Mouse (Mus musculus) ES-E14 (cell line): ENCODE results near the gene Nr4a1. TPM values are rescaled to one million over a fixed set of nuclear protein-coding genes. Genes with fewer than 3 reads are reported as not detected.
A peak's percentile ranks its signal among the peaks of the same experiment; 100 is the strongest.

ENCODE experiments used
- DNase-seq: peaks from one replicate; pipeline ENCODE4 v3.0.0-alpha.2; 2013; ENCODE audit warnings: low read depth, low spot score
- H3K27ac ChIP-seq: 2 replicates; pipeline ENCODE4 v1.5.1; 2012; ENCODE audit warnings: low read depth, mild to moderate bottlenecking, low read length, moderate library complexity, mixed read lengths; ENCODE audit not compliant: poor library complexity, insufficient read depth, severe bottlenecking
- H3K36me3 ChIP-seq: 2 replicates; pipeline ENCODE4 v1.6.1; 2012; ENCODE audit warnings: mild to moderate bottlenecking, low read length, moderate library complexity, mixed read lengths; ENCODE audit not compliant: control insufficient read depth, poor library complexity, insufficient read depth, severe bottlenecking
- H3K4me1 ChIP-seq, 2 experiments: fragments of 150-350 bp in 1 of 2; sonication (generic) in 1 of 2; 2 replicates each; pipeline ENCODE4 v1.6.1; 2012; ENCODE audit warnings: low read length in 2 of 2, mild to moderate bottlenecking in 1 of 2, mixed read lengths in 1 of 2; ENCODE audit not compliant: control insufficient read depth in 2 of 2, insufficient read depth in 2 of 2, poor library complexity in 1 of 2
- H3K4me3 ChIP-seq, 2 experiments: fragments of 150-350 bp in 1 of 2; sonication (generic) in 1 of 2; 2 replicates each; pipeline ENCODE4 v1.5.1; 2012; ENCODE audit warnings: low read length in 2 of 2, low read depth in 1 of 2, mild to moderate bottlenecking in 1 of 2, mixed read lengths in 1 of 2; ENCODE audit not compliant: insufficient read depth in 1 of 2, poor library complexity in 1 of 2, severe bottlenecking in 1 of 2
- H3K9ac ChIP-seq: 2 replicates; pipeline ENCODE4 v1.6.1; 2012; ENCODE audit warnings: low read depth, mild to moderate bottlenecking, low read length, mixed read lengths; ENCODE audit not compliant: poor library complexity, insufficient read depth, severe bottlenecking
- H3K9me3 ChIP-seq: fragments of 150-350 bp; sonication (generic); 2 replicates; pipeline ENCODE4 v1.6.1; 2012; ENCODE audit warnings: low read depth, mild to moderate bottlenecking, low read length; ENCODE audit not compliant: control insufficient read depth, insufficient read depth
- CHD2 ChIP-seq: IDR thresholded peaks from 2 replicates; pipeline ENCODE4 v1.6.1; 2014; ENCODE audit warnings: mild to moderate bottlenecking, low read depth, low read length, inconsistent platforms
- HCFC1 ChIP-seq: IDR thresholded peaks from 2 replicates; pipeline ENCODE4 v1.6.1; 2012; ENCODE audit warnings: low read length, inconsistent platforms, borderline replicate concordance; ENCODE audit not compliant: insufficient read depth
- MAFK ChIP-seq: IDR thresholded peaks from 2 replicates; pipeline ENCODE4 v1.6.1; 2014; ENCODE audit warnings: mild to moderate bottlenecking, low read depth, low read length, inconsistent platforms; ENCODE audit not compliant: insufficient read depth
- ZC3H11A ChIP-seq: IDR thresholded peaks from 2 replicates; pipeline ENCODE4 v1.6.1; 2012; ENCODE audit warnings: low read depth, mild to moderate bottlenecking, inconsistent platforms, low read length, borderline replicate concordance
- ZNF384 ChIP-seq: IDR thresholded peaks from 2 replicates; pipeline ENCODE4 v1.6.1; 2012; ENCODE audit warnings: low read depth, low read length, inconsistent platforms
- in situ Hi-C, 2 experiments: fragments of 600-800 bp; cut with MboI; formaldehyde crosslinking; loops; one replicate each; pipeline ENCODE4 v1.15.1; 2025; ENCODE audit warnings: low sequenced_read_pairs in 2 of 2, inconsistent platforms in 1 of 2; ENCODE audit not compliant: unreplicated experiment in 2 of 2
- total RNA-seq: library from RNA; depleted of rRNA; stranded (reverse); fragments of 300-350 nt; gene quantifications from 2 replicates; pipeline ENCODE4 v1.2.3, GENCODE M21; 2012

Gene Nr4a1
- total RNA-seq, 1 experiment, result 12.1 TPM

GRCm38 (mm10) chr15:101266132-101266963 lies 12.3 kb downstream of the Nr4a1 start:
- DNase-seq, result peak; percentile 61
- H3K4me1 ChIP-seq, result peaks cover 5 to 30% of the 10 kb centered on the region in 2 experiments; a peak in 3 of 4 replicates
- peak overlapping the region; percentile 37 for H3K27ac ChIP-seq
- H3K9me3 ChIP-seq, result no peaks in the 10 kb centered on the region
- H3K9ac ChIP-seq, result peak overlapping the region; percentile 86
- in situ Hi-C loops, result no loop called here
- H3K4me3 ChIP-seq, result peak overlapping the region; percentile 72 to 76
- H3K36me3 ChIP-seq, result peaks cover 14% of the 10 kb centered on the region
- TF ChIP-seq CHD2, result no peak

GRCm38 (mm10) chr15:101267053-101268032 lies 13.3 kb downstream of the Nr4a1 start:
- TF ChIP-seq ZC3H11A (no peak), ZNF384 (no peak), CHD2 (no peak), HCFC1 (no peak), MAFK (no peak)
- peak; percentile 73 for DNase-seq
- Histone ChIP-seq H3K27ac (peak overlapping the region; percentile 37), H3K9ac (peak overlapping the region; percentile 86), H3K4me3 (peak overlapping the region; percentile 72 to 76), H3K4me1 (peaks cover 5 to 33% of the 10 kb centered on the region in 2 experiments), H3K9me3 (no peaks in the 10 kb centered on the region), H3K36me3 (peaks cover 24% of the 10 kb centered on the region)
- in situ Hi-C loops, result no loop called here

- no peak for DNase-seq
- no peak overlapping the region for H3K27ac ChIP-seq
- no peak overlapping the region for H3K9ac ChIP-seq
- H3K4me1 ChIP-seq, result peaks cover 5 to 42% of the 10 kb centered on the region in 2 experiments
- H3K4me3 ChIP-seq, result no peak overlapping the region
- peaks cover 43% of the 10 kb centered on the region for H3K36me3 ChIP-seq
- no peaks in the 10 kb centered on the region for H3K9me3 ChIP-seq
- in situ Hi-C loops, result no loop called here
- no peak for TF ChIP-seq ZNF384
- TF ChIP-seq ZC3H11A, result no peak
- TF ChIP-seq CHD2, result no peak
- TF ChIP-seq HCFC1, result no peak
- no peak for TF ChIP-seq MAFK
Observed at GRCm38 (mm10) chr15:101270101-101270820, 16.2 kb downstream of the Nr4a1 start.

- Histone ChIP-seq H3K9ac (no peak overlapping the region; the same call in 1 of the 2 replicates), H3K4me1 (peaks cover 0 to 39% of the 10 kb centered on the region in 2 experiments; a peak in 3 of 4 replicates), H3K27ac (no peak overlapping the region), H3K36me3 (peaks cover 43% of the 10 kb centered on the region), H3K4me3 (no peak overlapping the region), H3K9me3 (no peaks in the 10 kb centered on the region)
- in situ Hi-C loops, result no loop called here
- TF ChIP-seq HCFC1 (no peak), ZNF384 (no peak)
- no peak for DNase-seq
Observed at GRCm38 (mm10) chr15:101271107-101271506, 17.0 kb downstream of the Nr4a1 start.
